Mouse (Mus musculus) embryonic facial prominence, embryonic 14.5 days (tissue): ENCODE data around the gene 1700015G11Rik. TPM values are rescaled to one million over a fixed set of nuclear protein-coding genes. Genes with fewer than 3 reads are reported as not detected.

Experiments
- ATAC-seq: fragments of 200-750 bp; cut with Nextera tagmentation; 2 replicates; pipeline ENCODE4 v1.8.0; 2017; ENCODE audit warnings: low read depth, moderate number of reproducible peaks, moderate TSS enrichment
- DNase-seq: peaks from one replicate; pipeline ENCODE4 v3.0.0-alpha.2; 2015; ENCODE audit warnings: low spot score
- H3K27ac ChIP-seq: fragments of 300-500 bp; sonication (generic); replicated peaks from 2 replicates; pipeline ENCODE4 v1.5.1; 2014; ENCODE audit warnings: low read depth, mild to moderate bottlenecking, low read length, moderate library complexity
- H3K27me3 ChIP-seq: fragments of 300-500 bp; sonication (generic); replicated peaks from 2 replicates; pipeline ENCODE4 v1.6.1; 2014; ENCODE audit warnings: low read length; ENCODE audit not compliant: control insufficient read depth, insufficient read depth
- H3K36me3 ChIP-seq: fragments of 300-500 bp; sonication (generic); 2 replicates; pipeline ENCODE4 v1.6.1; 2014; ENCODE audit warnings: low read length, mixed read lengths; ENCODE audit not compliant: control insufficient read depth, insufficient read depth
- H3K4me1 ChIP-seq: fragments of 300-500 bp; sonication (generic); 2 replicates; pipeline ENCODE4 v1.6.1; 2014; ENCODE audit warnings: antibody characterized with exemption, low read length; ENCODE audit not compliant: control insufficient read depth, insufficient read depth
- H3K4me2 ChIP-seq: fragments of 300-500 bp; sonication (generic); 2 replicates; pipeline ENCODE4 v1.6.1; 2014; ENCODE audit warnings: low read depth, mild to moderate bottlenecking, low read length, moderate library complexity, mixed read lengths
- H3K4me3 ChIP-seq: fragments of 300-500 bp; sonication (generic); 2 replicates; pipeline ENCODE4 v1.5.1; 2014; ENCODE audit warnings: low read depth, mild to moderate bottlenecking, low read length
- H3K9ac ChIP-seq: fragments of 300-500 bp; sonication (generic); 2 replicates; pipeline ENCODE4 v1.6.1; 2014; ENCODE audit warnings: low read depth, mild to moderate bottlenecking, low read length, moderate library complexity, mixed read lengths
- H3K9me3 ChIP-seq: fragments of 300-500 bp; sonication (generic); 2 replicates; pipeline ENCODE4 v1.6.1; 2016; ENCODE audit warnings: low read length; ENCODE audit not compliant: control insufficient read depth
- WGBS: fragments of 180-500 bp; shearing (Covaris S2); extraction: QIAGEN DNeasy Blood & Tissue Kit; methylation state at CpG from one replicate; pipeline ENCODE4 v1.1.7; 2014; 5-methylcytosine and 5-hydroxymethylcytosine counted together
- polyA plus RNA-seq: library from polyadenylated mRNA; unstranded; fragments of >200 nt; fragmentation: Nextera tagmentation; extraction: Ambion mirVana; gene quantifications from 2 replicates; pipeline ENCODE4 v1.2.1, GENCODE M21; 2014

1700015G11Rik gene
- polyA plus RNA-seq, 1 experiment from 2014 or later, result not detected

DNA sequence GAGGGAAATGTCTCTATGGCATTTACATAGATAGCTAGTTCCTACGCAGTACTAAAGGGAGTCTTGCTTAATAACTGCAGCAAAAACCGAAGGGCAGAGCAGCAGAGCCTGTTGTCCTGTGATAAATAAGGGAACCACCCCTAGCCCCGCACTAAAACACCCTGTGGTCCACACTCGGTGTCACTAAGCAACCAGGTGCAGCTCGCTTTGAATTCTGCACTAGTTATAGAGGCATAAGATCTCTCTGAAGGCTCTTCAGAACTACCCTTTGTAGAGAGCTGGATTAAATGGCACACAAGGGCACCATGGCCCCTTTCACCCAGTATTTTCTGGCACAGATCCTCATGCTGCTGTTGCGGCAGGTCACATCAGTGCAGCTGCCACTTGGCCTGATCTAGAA is 40.3 kb downstream of the 1700015G11Rik start:
- Histone ChIP-seq H3K9ac (no peak overlapping the region), H3K27ac (no peak overlapping the region), H3K27me3 (no peaks in the 10 kb centered on the region), H3K4me3 (no peak overlapping the region), H3K4me2 (no peak overlapping the region), H3K36me3 (no peaks in the 10 kb centered on the region), H3K4me1 (no peaks in the 10 kb centered on the region), H3K9me3 (no peaks in the 10 kb centered on the region)
- ATAC-seq, result no peak
- 67% methylated on average over 6 of the region's 6 CpGs for WGBS
- DNase-seq, result no peak

DNA sequence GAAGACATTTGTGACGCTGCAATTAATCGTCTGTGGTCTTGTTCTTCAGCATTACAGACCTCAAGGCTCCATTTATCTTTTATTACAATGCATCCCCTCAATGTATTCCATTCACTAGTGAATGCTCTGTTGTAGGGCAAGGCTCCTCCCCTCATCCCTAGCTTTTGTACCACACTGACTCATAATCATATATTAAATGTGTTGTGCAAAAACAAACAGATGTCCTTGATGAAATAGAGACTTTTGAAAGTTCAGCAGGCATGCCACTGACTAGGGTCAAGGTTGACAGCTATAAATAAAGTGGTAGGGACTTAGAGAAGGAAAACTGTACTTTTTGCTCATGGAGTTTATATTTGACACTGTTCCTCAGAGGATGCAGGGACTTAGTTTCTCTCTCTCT is 42.0 kb downstream of the 1700015G11Rik start:
- Histone ChIP-seq H3K27me3 (no peaks in the 10 kb centered on the region), H3K9ac (no peak overlapping the region), H3K4me1 (peaks cover 8% of the 10 kb centered on the region; the same call in 1 of the 2 replicates), H3K36me3 (no peaks in the 10 kb centered on the region), H3K4me2 (no peak overlapping the region), H3K27ac (no peak overlapping the region), H3K4me3 (no peak overlapping the region), H3K9me3 (no peaks in the 10 kb centered on the region)
- no peak for ATAC-seq
- no peak for DNase-seq
- WGBS, result 76% methylated on average over 2 of the region's 2 CpGs

DNA sequence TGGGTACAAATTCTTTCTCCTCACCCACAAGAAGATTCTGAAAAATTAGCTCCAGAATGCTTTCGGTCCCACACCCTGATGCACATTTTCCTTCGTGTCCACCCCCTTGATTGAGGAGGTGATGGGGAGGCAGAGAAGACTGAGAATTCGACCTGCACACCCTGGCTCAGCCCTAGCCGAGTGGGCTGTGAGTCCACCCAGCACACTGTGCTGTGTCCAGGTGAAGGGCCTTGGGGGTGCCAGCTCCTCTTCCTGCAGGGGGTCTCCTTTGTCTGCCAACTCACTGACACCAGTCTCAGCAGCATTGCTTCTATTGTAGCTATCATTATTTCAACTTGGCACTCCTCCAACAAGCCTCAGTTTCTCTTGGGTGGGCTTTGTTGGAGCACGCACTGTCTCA is 42.4 kb downstream of the 1700015G11Rik start:
- WGBS, result 78% methylated on average over 5 of the region's 5 CpGs
- Histone ChIP-seq H3K4me2 (no peak overlapping the region), H3K4me1 (peaks cover 12% of the 10 kb centered on the region; the same call in 1 of the 2 replicates), H3K4me3 (no peak overlapping the region), H3K9ac (no peak overlapping the region), H3K9me3 (no peaks in the 10 kb centered on the region), H3K27ac (no peak overlapping the region), H3K27me3 (no peaks in the 10 kb centered on the region), H3K36me3 (no peaks in the 10 kb centered on the region)
- ATAC-seq (no peak), DNase-seq (no peak)

DNA sequence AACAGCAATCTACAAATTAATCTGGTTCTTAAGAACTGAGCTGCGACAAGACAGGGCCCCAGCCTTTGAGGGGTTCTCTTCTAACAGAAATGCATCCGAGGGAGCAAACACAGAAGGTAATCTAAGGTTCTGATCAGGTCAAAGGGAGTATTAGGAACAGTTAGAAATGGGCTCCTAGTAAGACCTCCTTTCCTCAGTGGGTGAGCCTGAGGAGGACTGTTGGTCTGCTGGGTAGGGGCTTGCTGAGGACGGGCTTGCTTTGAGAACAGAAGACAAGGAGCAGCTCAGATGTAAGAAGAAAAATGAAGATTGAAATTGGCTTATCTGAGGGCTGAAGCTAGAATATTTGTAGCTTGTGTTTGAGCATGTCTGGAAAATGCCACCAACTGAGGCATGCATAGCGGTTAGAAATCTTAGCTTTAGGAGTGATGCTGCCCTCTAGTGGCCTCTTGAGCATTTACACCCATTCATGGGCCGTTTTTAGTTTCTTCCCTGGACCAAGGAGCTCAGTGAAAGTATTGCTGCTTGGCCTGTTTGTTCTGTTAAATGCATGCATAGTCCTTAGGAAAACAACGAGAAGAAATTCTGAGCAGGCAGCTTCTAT is 43.2 kb downstream of the 1700015G11Rik start:
- Histone ChIP-seq H3K9me3 (no peaks in the 10 kb centered on the region), H3K4me2 (no peak overlapping the region), H3K27me3 (no peaks in the 10 kb centered on the region), H3K4me1 (peaks cover 12% of the 10 kb centered on the region; the same call in 1 of the 2 replicates), H3K4me3 (no peak overlapping the region), H3K9ac (no peak overlapping the region), H3K27ac (no peak overlapping the region), H3K36me3 (no peaks in the 10 kb centered on the region)
- 30% methylated on average over 6 of the region's 6 CpGs for WGBS
- no peak for ATAC-seq
- DNase-seq, result peak; percentile 82

DNA sequence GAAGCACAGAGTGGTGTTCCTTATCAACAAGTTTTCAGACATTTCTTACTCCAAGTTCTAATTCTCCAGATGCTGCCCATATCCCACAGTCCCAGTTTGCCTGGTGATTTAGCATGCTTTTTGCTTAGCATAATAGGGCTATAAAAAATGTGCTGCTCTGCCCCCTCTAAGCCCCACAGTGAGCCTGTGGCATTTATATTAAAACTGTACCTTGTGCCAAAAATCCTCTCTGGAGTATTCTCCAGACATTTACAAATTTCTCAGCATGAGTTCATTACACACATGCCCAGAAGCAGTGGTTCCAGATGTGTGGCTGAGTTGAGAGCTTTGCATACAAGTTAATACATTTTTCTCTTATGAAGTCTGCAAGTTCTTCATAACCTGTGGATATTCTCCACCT is 46.1 kb downstream of the 1700015G11Rik start:
- peaks cover 12% of the 10 kb centered on the region; the same call in 1 of the 2 replicates for H3K4me1 ChIP-seq
- H3K27me3 ChIP-seq, result no peaks in the 10 kb centered on the region
- no peak overlapping the region for H3K4me2 ChIP-seq
- no peaks in the 10 kb centered on the region for H3K36me3 ChIP-seq
- no peaks in the 10 kb centered on the region for H3K9me3 ChIP-seq
- no peak overlapping the region for H3K4me3 ChIP-seq
- no peak overlapping the region for H3K9ac ChIP-seq
- DNase-seq (peak; percentile 88), ATAC-seq (0 out of 2 replicates have a peak, but pooled peaks have one; percentile 7)
- no peak overlapping the region for H3K27ac ChIP-seq

DNA sequence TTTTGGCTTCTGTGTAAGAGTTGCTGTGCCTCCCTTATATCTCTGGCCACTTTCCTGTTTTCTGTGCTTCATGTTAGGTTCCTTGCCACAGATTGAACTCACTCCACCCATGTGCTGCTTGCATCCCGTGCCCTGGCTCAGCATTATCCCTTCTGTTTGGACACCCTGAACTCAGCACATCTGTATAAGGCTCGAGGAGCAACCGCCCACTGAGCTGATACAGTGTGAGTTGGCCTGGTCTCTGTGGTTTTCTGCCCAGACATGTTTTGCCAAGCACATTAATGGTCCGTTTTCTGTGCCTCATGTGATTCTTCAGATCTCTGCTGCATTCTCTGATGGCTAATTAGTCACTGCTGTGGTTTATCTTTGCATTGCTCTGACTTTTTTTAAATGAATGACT is 47.9 kb downstream of the 1700015G11Rik start:
- Histone ChIP-seq H3K27ac (no peak overlapping the region), H3K4me3 (no peak overlapping the region), H3K27me3 (no peaks in the 10 kb centered on the region), H3K9me3 (no peaks in the 10 kb centered on the region), H3K36me3 (no peaks in the 10 kb centered on the region), H3K9ac (no peak overlapping the region), H3K4me2 (no peak overlapping the region), H3K4me1 (peaks cover 12% of the 10 kb centered on the region; the same call in 1 of the 2 replicates)
- 70% methylated on average over 4 of the region's 4 CpGs for WGBS
- DNase-seq, result no peak
- ATAC-seq, result no peak

DNA sequence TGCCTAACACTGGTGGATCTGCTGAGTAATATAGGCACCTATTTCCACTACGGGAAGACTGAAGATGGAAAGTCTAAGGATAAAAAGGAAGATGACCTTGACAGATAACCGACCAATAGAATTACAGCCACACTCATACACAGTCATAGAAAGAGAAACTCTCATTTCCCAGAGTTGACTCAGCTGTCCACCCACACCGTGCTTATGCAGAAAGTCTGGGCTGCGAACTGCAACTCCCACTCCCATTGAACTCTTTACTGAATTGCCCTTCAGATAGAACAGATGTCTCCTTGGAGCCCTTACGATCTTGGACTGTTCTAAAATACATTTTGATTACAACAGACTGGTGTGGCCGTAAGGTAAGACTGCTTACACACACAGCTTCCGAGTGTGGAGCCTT is 50.8 kb downstream of the 1700015G11Rik start:
- ATAC-seq (no peak), DNase-seq (no peak)
- Histone ChIP-seq H3K27ac (no peak overlapping the region), H3K9ac (no peak overlapping the region), H3K4me1 (peaks cover 12% of the 10 kb centered on the region; the same call in 1 of the 2 replicates), H3K4me3 (no peak overlapping the region), H3K27me3 (no peaks in the 10 kb centered on the region), H3K4me2 (no peak overlapping the region), H3K36me3 (no peaks in the 10 kb centered on the region), H3K9me3 (no peaks in the 10 kb centered on the region)
- 88% methylated on average over 7 of the region's 7 CpGs for WGBS

DNA sequence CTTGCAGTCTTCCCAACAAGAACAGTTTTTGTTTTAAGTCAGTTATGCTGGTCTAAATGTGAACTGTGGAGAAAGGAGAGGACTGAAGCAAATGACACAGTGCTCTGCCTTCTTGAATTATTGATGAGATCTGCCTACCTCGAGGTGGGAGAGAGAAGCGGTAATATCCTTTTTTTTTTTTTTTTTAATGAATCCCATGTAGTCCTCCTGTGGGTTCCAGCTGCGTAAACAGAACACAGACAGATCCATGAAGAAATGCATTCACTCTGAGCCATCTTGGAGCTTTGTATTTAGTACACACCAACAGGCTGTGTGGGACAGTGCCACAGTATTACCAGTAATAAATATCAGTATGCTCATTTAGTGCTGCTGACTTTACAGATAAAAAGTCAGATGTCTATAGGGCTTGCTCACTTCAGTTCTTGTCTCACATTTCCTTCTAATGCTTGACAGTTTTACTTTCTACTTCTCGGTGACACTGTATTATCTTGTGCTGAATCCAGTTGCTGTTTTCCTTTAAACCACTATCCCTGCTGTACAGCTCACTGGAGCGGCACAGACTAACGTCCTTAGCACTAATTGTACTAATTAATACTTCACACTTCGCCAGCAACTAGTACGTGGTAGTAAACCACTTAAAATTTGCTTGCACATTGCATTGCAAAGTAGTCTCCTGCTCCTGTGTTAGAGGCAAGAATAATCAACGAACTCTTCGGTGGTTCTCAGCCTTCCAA is 53.1 kb downstream of the 1700015G11Rik start:
- Histone ChIP-seq H3K36me3 (no peaks in the 10 kb centered on the region), H3K4me2 (no peak overlapping the region), H3K9ac (no peak overlapping the region), H3K27me3 (no peaks in the 10 kb centered on the region), H3K9me3 (no peaks in the 10 kb centered on the region), H3K27ac (no peak overlapping the region), H3K4me1 (no peaks in the 10 kb centered on the region), H3K4me3 (no peak overlapping the region)
- ATAC-seq (no peak), DNase-seq (no peak)
- WGBS, result 68% methylated on average over 10 of the region's 10 CpGs
